Mouse (Mus musculus): Measurements from ENCODE around the gene Cobll1. TPM values are rescaled to one million over a fixed set of nuclear protein-coding genes. Genes with fewer than 3 reads are reported as not detected.

Gene Cobll1
- polyA plus RNA-seq, 1 experiment: 3.0 TPM

DNA sequence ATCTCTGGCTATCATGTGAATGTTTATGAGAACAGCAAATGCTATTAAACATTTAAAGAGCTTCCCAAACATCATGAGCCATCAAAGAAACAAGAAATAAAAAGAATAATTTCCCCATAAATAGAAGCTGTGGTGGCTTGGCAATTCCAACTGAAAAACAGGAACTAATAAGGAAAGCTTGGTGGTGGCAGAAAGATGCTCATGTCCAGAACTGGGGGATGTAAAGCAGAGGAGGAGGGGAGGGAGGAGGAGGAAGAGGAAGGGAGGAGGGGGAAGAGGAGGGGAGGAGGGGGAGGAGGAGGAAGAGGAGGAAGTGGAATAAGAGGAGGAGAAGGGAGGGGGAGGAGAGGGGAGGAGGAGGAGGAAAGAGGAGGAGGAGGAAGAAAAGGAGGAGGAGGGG, 23.0 kb downstream of the Cobll1 start:
- Histone ChIP-seq H3K27me3 (ENCODE audit: control insufficient read depth, insufficient read depth, low read length) (no peaks in the 10 kb centered on the region), H3K36me3 (ENCODE audit: control insufficient read depth, insufficient read depth, low read length) (no peaks in the 10 kb centered on the region), H3K4me3 (ENCODE audit: low read depth, low read length) (no peak overlapping the region), H3K4me1 (ENCODE audit: control insufficient read depth, insufficient read depth, insufficient read length, low read length) (peaks cover 10% of the 10 kb centered on the region; the same call in 1 of the 2 replicates), H3K27ac (ENCODE audit: insufficient read depth, low read depth, low read length) (no peak overlapping the region)
- TF ChIP-seq POLR2A (IDR thresholded peaks at IDR 0.05; ENCODE audit: low read depth, low read length) (no peak), CTCF (IDR thresholded peaks at IDR 0.05; ENCODE audit: extremely low read depth, insufficient read length, insufficient replicate concordance, low read depth, low read length) (no peak)

DNA sequence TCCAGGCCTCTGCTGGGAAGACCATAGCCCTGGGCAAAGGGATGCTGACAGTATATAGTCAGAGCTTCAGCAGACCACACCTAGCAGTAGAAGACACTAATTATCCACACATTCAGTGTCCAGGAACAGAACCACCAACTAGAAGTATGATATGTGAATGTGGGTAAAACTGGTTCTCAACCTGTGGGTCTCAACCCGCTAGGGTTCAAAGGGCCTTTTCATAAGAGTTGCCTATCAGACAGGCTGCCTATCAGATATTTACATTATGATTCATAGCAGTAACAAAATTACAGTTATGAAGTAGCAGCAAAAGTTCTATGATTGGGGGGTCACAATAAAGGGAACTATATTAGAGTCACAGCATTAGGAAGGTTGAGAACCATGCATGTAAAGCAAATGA, 24.6 kb downstream of the Cobll1 start:
- TF ChIP-seq CTCF (IDR thresholded peaks at IDR 0.05; ENCODE audit: extremely low read depth, insufficient read length, insufficient replicate concordance, low read depth, low read length) (no peak), POLR2A (IDR thresholded peaks at IDR 0.05; ENCODE audit: low read depth, low read length) (no peak)
- no peak overlapping the region for H3K27ac ChIP-seq (ENCODE audit: insufficient read depth, low read depth, low read length)
- H3K36me3 ChIP-seq (ENCODE audit: control insufficient read depth, insufficient read depth, low read length): no peaks in the 10 kb centered on the region
- WGBS: 45% methylated on average over 1 of the region's 1 CpGs
- H3K4me1 ChIP-seq (ENCODE audit: control insufficient read depth, insufficient read depth, insufficient read length, low read length): peaks cover 5% of the 10 kb centered on the region; the same call in 1 of the 2 replicates
- H3K27me3 ChIP-seq (ENCODE audit: control insufficient read depth, insufficient read depth, low read length): no peaks in the 10 kb centered on the region
- H3K4me3 ChIP-seq (ENCODE audit: low read depth, low read length): no peak overlapping the region

DNA sequence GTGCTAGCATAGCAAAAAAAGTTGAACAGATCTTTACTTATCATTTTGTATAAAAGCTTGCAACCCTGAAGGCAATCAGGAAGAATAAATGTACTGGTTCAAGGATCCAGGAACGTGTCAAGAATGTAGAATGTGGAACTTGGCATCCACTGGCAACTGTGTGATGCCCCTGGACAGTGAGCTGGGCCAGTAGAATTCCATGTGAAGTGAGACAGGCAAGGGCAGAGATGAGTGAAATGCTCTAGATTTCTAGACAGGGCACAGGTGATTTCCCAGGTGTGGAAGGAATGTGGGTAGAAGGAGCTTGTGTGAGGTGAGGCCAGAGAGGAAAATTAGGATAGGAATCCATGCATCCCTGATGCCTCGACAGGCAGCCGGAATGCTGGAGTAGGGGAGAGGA, 25.5 kb downstream of the Cobll1 start:
- no peak for TF ChIP-seq POLR2A (IDR thresholded peaks at IDR 0.05; ENCODE audit: low read depth, low read length)
- TF ChIP-seq CTCF (IDR thresholded peaks at IDR 0.05; ENCODE audit: extremely low read depth, insufficient read length, insufficient replicate concordance, low read depth, low read length): no peak
- H3K36me3 ChIP-seq (ENCODE audit: control insufficient read depth, insufficient read depth, low read length): no peaks in the 10 kb centered on the region

DNA sequence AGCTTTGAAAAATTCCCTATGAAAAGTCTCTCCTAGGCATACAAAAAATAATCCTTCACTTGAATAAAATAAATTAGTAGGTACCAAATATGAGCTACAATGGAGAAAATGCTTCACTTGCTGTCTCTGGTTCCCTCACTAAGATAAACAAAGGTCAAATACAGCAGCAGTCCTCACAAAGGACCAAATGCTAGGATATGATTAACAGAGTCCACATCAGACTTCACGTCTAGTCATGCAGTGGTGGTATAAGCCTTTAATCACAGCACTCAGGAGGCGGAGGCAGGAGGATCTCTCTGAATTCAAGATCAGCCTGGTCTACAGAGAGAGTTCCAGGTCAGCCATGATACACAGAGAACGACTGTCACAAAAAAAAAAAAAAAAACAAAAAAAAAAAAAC, 27.6 kb downstream of the Cobll1 start:
- WGBS: 77% methylated on average over 3 of the region's 3 CpGs
- TF ChIP-seq POLR2A (IDR thresholded peaks at IDR 0.05; ENCODE audit: low read depth, low read length): no peak
- TF ChIP-seq CTCF (IDR thresholded peaks at IDR 0.05; ENCODE audit: extremely low read depth, insufficient read length, insufficient replicate concordance, low read depth, low read length): no peak
- Histone ChIP-seq H3K27me3 (ENCODE audit: control insufficient read depth, insufficient read depth, low read length) (no peaks in the 10 kb centered on the region), H3K27ac (ENCODE audit: insufficient read depth, low read depth, low read length) (no peak overlapping the region), H3K4me3 (ENCODE audit: low read depth, low read length) (no peak overlapping the region), H3K4me1 (ENCODE audit: control insufficient read depth, insufficient read depth, insufficient read length, low read length) (no peaks in the 10 kb centered on the region), H3K36me3 (ENCODE audit: control insufficient read depth, insufficient read depth, low read length) (no peaks in the 10 kb centered on the region)

More for the DNA sequence above, 25.5 kb downstream of the Cobll1 start:
- WGBS: 94% methylated on average over 3 of the region's 3 CpGs
- Histone ChIP-seq H3K4me3 (ENCODE audit: low read depth, low read length) (no peak overlapping the region), H3K27me3 (ENCODE audit: control insufficient read depth, insufficient read depth, low read length) (no peaks in the 10 kb centered on the region), H3K4me1 (ENCODE audit: control insufficient read depth, insufficient read depth, insufficient read length, low read length) (peaks cover 4% of the 10 kb centered on the region; the same call in 1 of the 2 replicates), H3K27ac (ENCODE audit: insufficient read depth, low read depth, low read length) (no peak overlapping the region)

DNA sequence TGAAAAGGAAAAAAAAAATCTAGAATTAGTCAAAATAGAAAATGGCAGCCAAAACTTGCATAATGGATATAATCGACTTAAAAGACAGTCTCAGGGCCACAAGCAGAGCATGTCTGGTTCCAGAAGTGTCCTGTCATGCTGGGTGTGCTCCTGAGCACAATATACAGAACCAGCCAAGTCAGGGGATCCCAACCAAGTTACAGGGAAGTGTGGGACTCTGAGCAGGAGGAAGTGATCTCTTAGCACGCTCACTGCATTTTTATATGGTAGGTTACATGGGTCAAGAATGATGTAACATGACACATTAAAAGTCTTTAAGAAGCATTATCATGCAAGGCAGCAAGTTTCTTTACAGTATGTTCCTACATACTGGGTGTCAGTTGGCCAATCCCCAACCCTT, 31.5 kb downstream of the Cobll1 start:
- Histone ChIP-seq H3K4me3 (ENCODE audit: low read depth, low read length) (no peak overlapping the region), H3K27me3 (ENCODE audit: control insufficient read depth, insufficient read depth, low read length) (no peaks in the 10 kb centered on the region), H3K4me1 (ENCODE audit: control insufficient read depth, insufficient read depth, insufficient read length, low read length) (no peaks in the 10 kb centered on the region), H3K36me3 (ENCODE audit: control insufficient read depth, insufficient read depth, low read length) (no peaks in the 10 kb centered on the region), H3K27ac (ENCODE audit: insufficient read depth, low read depth, low read length) (no peak overlapping the region)
- no peak for TF ChIP-seq POLR2A (IDR thresholded peaks at IDR 0.05; ENCODE audit: low read depth, low read length)
- TF ChIP-seq CTCF (IDR thresholded peaks at IDR 0.05; ENCODE audit: extremely low read depth, insufficient read length, insufficient replicate concordance, low read depth, low read length): no peak
- WGBS: 74% methylated on average over 2 of the region's 2 CpGs

DNA sequence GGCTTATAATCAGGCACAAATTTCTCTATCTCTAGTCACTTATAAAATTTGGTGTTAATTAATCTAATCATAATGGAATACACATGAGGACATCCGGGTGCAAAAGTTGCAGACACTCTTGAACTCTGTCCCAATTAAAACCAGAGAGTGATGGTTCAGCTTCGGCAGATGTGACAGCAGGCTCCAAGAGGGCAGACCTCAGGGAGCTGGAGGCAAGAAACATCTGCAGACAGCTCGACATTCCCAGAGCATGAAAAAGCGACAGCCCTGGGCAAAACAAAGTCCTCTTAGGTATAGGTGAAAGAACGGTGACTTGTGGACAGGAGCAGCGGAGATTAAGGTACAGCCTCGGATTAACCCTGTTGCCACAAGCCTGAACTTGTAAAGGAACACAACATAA, 35.5 kb downstream of the Cobll1 start:
- WGBS: 40% methylated on average over 7 of the region's 7 CpGs
- Histone ChIP-seq H3K4me3 (ENCODE audit: low read depth, low read length) (no peak overlapping the region), H3K36me3 (ENCODE audit: control insufficient read depth, insufficient read depth, low read length) (no peaks in the 10 kb centered on the region), H3K27ac (ENCODE audit: insufficient read depth, low read depth, low read length) (no peak overlapping the region), H3K27me3 (ENCODE audit: control insufficient read depth, insufficient read depth, low read length) (no peaks in the 10 kb centered on the region), H3K4me1 (ENCODE audit: control insufficient read depth, insufficient read depth, insufficient read length, low read length) (no peaks in the 10 kb centered on the region)
- no peak for TF ChIP-seq CTCF (IDR thresholded peaks at IDR 0.05; ENCODE audit: extremely low read depth, insufficient read length, insufficient replicate concordance, low read depth, low read length)
- TF ChIP-seq POLR2A (IDR thresholded peaks at IDR 0.05; ENCODE audit: low read depth, low read length): no peak

DNA sequence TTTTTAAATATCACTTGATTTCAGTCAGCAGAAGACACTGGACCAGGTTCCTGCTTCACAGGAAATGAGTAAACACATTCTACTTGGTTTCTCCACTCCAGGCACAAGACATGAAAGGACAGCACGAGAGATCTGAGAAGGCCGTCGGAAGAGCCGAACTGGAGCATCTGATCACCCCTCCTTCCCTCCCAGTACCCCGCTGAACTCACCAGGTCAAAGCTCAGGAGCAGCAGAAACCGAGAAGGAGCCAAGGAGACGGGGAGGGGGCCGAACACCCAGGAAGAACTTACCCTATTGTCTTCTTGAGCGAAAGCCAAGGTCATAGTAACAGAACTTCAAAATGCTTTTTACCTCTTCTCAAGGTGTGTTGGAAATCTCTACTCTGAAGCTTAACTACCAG, 39.5 kb downstream of the Cobll1 start:
- Histone ChIP-seq H3K36me3 (ENCODE audit: control insufficient read depth, insufficient read depth, low read length) (no peaks in the 10 kb centered on the region), H3K4me3 (ENCODE audit: low read depth, low read length) (no peak overlapping the region), H3K27ac (ENCODE audit: insufficient read depth, low read depth, low read length) (no peak overlapping the region), H3K27me3 (ENCODE audit: control insufficient read depth, insufficient read depth, low read length) (no peaks in the 10 kb centered on the region), H3K4me1 (ENCODE audit: control insufficient read depth, insufficient read depth, insufficient read length, low read length) (no peaks in the 10 kb centered on the region)
- 88% methylated on average over 9 of the region's 9 CpGs for WGBS
- TF ChIP-seq CTCF (IDR thresholded peaks at IDR 0.05; ENCODE audit: extremely low read depth, insufficient read length, insufficient replicate concordance, low read depth, low read length) (no peak), POLR2A (IDR thresholded peaks at IDR 0.05; ENCODE audit: low read depth, low read length) (no peak)

DNA sequence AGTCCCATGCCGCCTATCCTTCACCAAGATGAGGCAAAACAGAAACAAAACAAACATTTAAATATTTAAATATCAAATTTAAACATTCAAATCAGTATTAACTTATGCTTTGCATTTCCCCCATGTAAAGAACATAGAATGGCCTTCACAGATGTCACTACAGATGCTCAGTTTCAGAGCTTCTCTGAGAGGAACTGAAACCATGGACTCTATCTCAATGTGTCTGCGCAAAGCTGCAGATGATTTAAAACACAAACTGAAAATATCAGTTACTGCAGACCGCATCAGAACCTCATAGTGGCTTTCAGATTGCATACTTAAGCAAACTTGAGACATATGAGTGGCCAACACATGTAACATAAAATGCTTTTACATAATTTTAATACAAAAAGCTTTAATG, 40.6 kb downstream of the Cobll1 start:
- no peaks in the 10 kb centered on the region for H3K36me3 ChIP-seq (ENCODE audit: control insufficient read depth, insufficient read depth, low read length)
- H3K4me3 ChIP-seq (ENCODE audit: low read depth, low read length): no peak overlapping the region
- H3K27ac ChIP-seq (ENCODE audit: insufficient read depth, low read depth, low read length): no peak overlapping the region
- no peaks in the 10 kb centered on the region for H3K4me1 ChIP-seq (ENCODE audit: control insufficient read depth, insufficient read depth, insufficient read length, low read length)
- H3K27me3 ChIP-seq (ENCODE audit: control insufficient read depth, insufficient read depth, low read length): no peaks in the 10 kb centered on the region
- TF ChIP-seq CTCF (IDR thresholded peaks at IDR 0.05; ENCODE audit: extremely low read depth, insufficient read length, insufficient replicate concordance, low read depth, low read length) (no peak), POLR2A (IDR thresholded peaks at IDR 0.05; ENCODE audit: low read depth, low read length) (no peak)
- WGBS: 87% methylated on average over 3 of the region's 3 CpGs

Measured in small intestine, adult 2 months (tissue).